Mouse (Mus musculus) erythroid progenitor cell, adult 5-6 weeks (primary cell): ENCODE measurements at regions not wholly inside any gene's neighbourhood (a gene's known extent, or its start where the extent isn't known, plus 50 kb on each side); places are given as distances from the start of the nearest gene placed in this dataset.
"Not testable (repeated sequence)": the region's sequence is repeated elsewhere in the genome, so short reads cannot be mapped to it uniquely, and the experiment has no call there.

Experiments used
- ATAC-seq: replicated peaks from 2 replicates; pipeline ENCODE4 v1.8.0; 2016; ENCODE audit warnings: moderate number of reproducible peaks, mild to moderate bottlenecking, moderate TSS enrichment, inconsistent platforms; ENCODE audit not compliant: poor library complexity, low FRiP score, severe bottlenecking

DNA sequence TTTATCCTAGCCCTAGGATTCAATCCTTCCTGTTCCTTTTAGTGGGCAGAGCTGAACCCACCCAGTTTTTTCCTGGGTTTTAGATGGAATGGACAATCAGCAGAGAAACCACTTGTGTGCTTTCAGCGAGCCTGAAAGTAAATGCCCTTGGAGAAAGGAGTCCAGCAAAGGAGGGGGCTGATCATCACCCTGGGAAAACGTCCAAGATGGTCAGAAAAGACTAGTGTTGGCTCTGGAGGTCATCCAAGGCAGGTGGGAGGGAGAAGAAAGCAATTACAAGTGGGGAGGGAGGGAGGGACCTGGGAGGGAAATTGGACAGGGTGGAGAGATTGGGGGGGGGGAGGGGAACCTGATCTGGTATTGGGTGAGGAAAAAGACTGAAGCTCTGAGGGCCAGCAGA lies 55.6 kb upstream of the Zfp366 start:
- ATAC-seq: no peak

DNA sequence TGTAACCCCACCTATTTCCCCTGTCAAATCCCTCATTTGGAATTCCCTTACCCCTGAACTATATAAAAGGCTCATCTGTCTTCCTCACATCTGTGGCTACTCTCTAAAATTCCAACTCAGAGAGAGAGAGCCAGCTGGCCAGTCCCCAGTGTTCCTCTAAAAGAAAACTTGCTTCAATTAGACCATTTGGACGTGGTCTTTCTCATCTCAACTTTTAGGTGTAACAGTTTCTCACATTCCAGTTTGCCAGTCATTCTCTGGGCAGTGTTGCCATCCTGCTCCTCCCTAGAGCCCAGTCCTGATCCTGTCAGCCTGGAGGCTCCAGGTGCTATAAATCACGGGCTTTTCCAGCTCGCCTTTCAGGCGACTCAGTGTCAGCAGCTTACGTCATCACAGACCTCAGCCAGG lies 56.3 kb upstream of the Zfp366 start:
- ATAC-seq: no peak

DNA sequence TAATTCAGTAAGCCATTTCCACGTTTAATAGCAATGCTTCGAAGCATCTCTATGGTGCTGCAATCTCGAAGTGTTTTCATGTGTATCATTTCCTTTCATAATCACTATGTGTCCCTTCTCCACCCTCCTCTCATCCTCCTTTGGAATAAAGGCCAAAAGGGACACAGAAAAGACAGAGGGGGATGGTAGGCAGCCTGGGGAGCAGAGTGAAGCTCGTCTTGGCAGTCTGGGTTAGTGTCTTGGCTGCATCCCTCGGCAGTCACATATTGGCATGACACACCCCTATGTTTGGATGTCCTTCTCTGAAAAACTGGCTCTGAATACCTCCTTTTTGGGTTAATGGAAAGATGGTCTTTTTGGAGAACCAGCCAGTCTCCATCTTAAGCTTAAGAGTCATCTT lies 56.9 kb upstream of the Zfp366 start:
- no peak for ATAC-seq

DNA sequence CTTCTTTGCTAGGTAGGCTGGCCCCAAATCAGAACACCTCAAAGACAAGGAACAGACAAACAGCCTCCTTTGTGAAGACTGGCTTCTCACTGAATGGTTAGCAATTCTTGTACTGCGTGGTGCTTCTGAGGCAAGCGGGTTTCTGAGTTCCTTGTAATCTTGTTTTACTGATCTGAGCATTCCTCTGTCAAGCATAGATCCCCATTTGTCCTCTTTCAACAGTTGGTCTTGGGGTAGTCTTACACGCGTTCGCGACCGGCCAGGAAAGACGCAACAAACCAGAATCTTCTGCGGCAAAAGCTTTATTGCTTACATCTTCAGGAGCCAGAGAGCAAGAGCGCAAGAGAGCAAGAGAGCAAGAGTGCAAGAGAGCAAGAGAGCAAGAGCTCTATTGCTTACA lies 57.7 kb upstream of the Zfp366 start:
- ATAC-seq: not testable (repeated sequence)

DNA sequence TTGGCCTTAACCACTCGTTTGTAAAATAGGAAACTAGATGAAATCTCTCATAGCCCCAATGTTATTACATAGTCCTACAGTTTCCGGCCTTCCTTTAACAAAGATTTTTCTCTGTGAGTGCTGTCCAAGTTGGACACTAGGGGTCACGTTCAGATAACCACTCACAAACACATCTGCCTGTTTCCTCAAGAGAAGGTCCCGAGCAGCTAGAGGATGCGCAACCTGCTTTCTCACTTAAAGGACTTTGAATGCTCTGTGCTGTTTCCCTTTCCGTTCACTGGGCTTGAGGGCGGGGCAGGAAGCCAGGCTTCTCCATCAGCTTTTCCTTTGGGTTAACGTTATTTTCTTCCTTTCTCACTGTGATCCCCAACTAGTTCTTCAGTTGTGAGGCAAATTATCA lies 58.1 kb upstream of the Zfp366 start:
- no peak for ATAC-seq

DNA sequence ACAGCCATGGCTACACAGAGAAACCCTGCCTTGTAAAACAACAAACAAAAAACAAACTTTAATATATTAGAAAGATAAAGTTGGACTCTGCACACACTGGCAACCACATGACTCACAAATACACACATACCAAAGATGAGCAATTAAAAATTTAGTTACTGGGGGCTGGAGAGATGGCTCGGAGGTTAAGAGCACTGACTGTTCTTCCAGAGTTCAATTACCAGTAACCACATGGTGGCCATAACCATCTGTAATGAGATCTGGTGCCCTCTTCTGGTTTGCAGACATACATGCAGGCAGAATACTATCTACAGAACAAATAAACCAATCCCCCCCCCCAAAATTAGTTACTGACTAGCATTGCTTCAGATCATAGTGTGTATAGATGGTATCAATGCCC lies 58.7 kb upstream of the Zfp366 start:
- ATAC-seq: 0 out of 2 replicates have a peak, but pooled peaks have one; percentile 42

DNA sequence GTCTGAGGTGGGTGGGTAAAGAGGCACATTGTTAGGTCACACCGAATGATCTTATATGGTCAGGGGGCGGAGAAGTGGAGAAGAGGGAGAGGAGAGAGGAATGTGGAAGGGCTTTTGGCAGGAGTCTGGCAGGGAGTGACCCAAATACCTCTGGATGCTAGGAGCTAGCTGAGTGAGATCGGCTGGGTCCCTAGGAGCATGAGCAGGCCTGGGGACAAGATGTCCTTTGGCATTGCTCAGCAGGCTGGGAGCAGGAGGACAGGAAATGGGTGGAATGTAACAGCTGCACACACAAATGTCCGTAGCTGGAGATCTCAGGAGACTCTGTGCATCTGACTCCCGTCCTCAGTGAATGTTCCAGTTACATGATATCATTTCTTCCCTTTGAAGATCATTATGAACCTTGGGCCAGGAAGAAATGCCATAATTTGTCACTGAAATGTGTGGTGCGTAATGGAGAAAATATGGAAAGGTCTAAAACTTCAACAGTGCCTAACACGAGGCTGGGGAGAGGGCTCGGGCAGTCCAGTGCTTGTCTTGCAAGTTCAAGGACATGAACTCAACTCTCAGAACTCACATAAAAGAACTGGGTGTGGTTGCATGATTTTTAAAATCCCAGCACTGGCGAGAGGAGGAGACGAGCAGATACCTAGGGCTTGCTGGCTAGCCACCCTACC lies 59.6 kb upstream of the Zfp366 start:
- no peak for ATAC-seq

DNA sequence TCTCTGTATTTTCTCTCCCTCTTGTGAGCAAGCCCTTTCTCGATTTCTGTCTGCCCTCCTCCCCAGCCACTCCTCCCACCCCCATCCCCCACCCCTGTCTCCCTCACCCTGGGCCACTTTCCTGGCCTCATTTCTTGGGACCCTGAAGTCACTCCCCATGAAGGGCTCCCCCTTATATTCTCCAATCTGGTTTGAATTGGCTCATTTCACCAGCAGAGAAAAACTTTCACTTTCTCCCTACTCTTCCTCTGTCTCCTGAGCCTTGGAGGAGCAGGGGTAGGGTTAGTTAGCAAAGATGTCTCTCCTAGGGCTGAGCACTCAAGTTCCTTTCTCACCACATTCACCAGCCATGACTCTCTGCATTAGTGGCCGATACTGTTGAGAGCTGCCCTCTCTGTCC lies 60.5 kb upstream of the Zfp366 start:
- ATAC-seq: no peak

DNA sequence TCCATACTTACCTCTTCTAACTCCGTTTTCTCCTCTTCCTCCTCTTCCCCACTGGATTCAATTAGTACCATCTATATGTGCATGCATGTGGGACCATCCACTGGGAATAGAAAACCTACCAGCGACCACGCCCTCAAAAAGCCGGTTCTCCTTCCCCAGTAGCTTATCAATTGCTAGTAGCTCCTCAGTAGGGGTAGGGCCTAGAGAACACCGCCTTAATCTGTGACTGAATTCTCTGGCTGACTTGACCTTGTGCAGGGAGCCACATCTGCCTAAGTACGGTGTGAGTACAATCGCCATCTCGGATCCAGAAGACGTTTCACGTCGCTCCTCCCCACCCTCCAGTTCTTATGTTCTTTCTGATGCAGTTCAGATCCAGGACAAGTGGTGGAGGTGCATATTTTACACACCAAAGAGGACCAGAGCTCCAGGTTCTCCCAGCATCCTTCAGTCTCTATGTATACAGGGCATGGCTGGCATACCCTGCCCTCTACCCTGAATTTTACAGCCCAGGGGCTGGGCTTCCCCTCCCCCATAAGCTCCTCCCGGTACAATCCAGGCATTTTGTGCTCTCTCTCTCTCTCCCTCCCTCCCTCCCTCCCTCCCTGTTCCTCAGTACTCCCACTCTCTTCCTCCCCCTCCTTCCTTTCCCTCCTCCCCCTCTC lies 61.0 kb upstream of the Zfp366 start:
- ATAC-seq: peak; percentile 80

DNA sequence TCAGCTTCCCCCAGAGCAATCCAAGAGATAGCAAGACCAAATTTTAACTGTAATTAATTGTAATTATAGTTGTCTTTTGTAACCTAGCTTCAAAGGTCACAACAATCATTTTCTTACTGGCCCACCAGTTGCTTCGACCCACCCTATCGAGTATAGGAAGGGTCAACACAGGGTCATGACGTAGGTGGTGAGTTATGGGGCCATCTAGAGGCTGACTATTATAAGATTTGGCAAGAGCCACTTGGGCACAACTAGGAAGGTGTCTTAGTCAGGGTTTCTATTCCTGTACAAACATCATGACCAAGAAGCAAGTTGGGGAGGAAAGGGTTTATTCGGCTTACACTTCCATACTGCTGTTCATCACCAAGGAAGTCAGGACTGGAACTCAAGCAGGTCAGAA lies 62.1 kb upstream of the Zfp366 start:
- not testable (repeated sequence) for ATAC-seq

DNA sequence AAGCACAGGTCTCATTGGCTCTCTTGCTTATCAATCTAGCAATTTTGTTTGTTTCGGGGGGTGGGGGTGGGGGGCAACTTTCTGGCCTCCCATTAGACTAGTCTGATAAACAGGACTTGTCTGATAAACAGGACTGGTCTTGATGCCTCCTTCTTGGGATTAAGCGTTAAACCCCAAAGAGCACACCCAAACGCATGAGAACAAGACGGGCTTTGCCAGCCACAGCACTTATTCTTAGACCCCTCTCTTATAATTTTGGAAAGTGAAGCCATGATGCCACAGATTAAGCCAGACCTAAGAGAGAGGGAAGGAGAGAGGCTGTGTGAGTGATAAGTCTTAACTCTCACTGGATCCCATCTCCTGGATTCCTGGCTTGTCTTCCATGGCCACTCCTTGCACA lies 63.5 kb upstream of the Zfp366 start:
- no peak for ATAC-seq

DNA sequence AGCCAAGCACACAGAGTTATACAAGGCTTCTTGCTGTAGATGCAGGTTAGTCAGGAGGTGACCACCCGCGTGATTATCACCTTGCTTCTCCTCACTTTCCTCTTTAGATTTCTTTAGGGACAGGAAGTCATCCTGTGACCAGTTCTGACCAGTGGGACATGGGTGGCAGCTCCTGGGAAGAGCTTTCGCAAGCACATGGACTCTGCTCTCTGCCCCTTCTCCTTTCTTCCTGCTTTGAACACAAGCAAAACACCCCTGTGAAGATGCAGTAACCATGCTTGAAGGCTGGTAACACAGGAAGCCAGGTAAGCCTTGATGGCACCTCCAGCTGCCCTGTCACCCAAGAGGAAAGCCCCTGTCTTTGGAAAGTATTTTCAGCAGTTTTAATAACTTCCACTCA lies 64.7 kb upstream of the Zfp366 start:
- ATAC-seq: no peak

DNA sequence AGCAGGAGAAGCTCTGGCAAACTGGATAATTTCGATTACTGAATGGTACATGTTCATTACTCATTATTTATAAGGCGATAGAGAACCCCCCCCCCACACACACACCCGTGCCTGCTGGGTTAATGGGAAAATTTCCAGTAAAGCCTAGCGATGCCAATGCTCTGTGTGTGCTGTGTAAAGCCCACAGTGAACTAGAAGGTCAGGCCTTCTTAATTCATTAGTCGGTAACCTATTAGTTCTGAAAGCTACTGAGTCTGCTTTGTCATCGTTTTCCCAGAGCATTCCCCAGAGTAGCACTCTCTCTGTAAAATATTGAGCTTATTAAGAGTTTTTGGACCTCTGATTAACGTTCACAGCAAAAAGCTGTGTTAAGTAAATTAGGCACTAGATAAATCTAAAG lies 65.7 kb upstream of the Zfp366 start:
- ATAC-seq: no peak

DNA sequence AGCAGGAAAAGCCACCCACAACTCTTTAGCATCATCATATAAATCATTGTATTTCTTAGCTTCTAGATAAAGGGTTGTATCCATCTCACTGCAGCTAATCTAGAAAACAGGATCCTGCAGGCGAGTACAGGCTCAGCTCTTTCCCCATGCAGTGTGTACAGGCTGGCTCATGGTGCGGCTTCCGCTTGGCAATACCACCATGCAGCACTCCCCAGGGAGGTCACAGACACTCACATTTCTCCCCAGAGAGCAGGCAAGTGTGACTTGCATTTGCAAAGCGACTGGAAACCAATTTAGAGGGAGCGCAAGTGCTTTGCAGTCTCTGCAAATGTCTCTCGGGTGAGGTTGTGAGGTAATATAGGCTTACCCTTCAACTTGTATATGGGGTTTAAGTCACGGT lies 69.1 kb upstream of the Zfp366 start:
- ATAC-seq: no peak

DNA sequence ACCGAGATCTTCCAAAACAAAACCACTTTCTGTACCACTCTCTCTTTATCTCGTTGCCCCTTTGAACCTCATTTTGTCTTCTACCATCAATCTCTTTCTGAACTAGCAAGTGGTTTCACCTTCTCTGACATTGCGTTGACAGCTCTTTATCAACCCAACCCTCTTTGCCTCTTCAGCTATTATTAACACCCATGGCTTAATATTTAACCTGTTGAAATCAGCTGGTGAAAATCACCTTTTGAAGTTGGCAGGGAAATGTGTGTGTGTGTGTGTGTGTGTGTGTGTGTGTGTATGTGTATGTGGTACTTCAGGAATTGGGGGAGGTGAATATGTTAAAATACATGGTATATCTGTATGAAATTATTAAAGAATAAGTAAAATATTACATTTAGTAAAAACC lies 70.1 kb upstream of the Zfp366 start:
- ATAC-seq: no peak

DNA sequence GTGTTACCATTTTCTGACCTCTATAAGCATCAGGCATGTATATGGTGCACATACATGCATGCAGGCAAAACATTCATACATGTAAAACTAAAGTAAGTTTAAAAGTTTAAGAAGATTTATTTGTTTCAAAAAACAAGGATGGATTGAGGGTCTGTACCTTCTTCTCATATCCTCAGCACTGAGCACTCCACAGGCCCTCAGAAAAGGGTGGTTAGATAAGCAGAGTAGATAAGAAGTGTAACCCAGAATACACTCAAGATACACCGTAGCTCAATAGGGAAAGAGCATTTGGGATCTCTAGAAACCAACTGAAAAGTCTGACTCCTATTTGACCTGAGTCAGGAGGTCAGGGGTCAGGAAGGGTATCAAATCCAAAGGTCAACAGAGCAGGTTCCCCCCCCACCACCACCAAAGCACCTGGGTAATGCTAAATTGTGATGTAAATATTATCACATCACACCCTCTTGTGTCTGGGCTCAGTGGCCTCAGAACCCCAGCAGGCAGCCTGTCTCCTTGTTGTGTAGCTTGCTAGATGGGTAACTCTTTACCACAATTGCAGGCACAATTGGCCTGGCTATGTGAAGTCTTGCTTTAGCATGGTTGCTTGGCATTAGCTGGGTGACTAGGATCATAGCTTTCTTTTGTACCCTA lies 72.8 kb upstream of the Zfp366 start:
- no peak for ATAC-seq

DNA sequence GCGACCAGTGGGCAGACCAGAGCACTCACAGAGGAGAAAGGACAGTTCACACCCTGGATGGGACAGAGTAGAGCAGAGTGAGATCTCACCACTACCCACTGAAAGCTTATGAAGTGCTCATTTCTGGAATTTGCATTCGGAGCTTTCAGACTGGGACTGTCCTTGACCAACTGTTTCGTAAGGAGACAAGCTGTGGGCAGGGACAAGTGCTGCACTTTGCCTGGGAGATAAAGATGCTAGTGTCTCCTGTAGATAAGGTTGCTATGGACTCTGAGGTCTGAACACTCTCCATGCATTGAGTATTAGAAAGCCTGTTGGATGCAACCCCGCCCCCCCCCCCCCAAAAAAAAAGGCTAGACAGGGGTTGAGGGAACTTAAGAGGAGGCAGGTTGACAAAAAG lies 76.6 kb upstream of the Zfp366 start:
- peak; percentile 92 for ATAC-seq

DNA sequence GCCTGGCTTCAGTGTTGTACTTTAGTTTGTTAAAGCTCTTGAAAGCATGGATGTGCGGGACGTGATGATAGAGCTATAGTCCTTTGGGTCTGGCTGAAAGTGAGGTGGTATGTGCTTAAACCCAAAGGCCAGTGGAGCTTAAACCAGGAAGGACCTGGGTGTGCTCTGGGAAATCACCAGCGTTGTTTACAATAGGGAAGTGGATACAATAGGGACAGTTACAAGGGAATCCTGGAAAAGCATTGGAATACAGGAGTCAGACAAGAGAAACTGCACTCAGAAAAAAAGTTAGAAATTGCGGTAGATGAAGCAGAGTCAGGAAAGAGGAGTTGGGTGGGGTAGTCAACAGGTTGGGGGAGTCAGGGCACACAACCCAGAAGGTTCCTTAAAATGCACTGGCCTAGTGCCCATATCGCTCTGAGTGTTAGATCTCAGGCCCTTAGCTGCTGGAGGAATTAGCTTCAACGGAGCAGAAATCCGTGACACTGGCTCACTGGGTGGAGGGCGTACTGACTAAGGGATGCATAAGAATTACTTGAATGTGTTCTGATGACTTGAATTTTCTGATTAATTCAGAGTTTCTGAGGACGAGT lies 82.4 kb upstream of the Zfp366 start:
- ATAC-seq: no peak

DNA sequence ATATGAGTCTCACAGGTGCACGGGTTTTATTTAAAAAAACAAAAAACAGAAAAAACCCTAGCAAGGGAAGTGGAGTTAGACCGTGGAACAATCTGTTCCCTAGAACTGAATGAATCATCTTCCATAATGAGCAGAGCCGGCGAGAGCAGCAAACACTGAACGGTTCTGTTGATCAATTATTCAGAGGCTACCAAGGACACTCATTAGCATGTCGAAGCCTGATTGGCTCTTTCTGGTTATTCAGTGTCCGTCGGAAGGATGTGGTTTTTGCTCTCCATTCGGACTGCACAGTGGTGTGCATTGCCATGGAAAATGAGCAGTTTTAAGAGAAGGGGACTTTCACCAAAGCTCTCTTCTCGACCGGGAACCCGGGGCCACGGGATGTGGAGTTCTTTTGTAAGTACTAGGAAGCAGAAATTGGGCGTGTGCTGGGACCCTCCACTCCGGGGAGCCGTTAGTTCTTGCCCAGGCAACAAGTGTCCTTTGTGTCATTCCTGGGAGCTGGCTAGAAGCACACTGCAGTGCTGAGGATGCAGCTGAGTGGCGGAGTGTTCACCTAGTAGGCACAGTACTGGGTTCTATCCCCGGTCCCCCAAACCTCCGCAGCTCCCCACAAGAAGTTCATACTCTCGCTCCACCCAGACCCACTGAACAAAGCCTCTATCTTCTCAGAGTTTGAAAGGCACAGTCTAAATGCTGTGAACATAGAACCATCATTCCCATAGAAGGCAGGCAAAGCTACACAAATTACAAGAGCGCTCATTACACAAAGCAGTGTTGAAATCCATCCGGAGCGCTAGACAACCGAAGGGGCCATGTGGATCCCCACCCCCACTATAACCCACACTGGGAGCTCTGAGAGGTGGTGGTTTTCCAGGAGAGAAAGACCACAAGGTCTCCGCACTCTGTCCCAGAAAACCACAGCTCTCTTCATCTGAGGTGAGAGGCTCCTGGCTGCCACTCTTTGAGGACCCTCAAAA lies 83.9 kb upstream of the Zfp366 start:
- ATAC-seq: peak; percentile 61
